Mouse (Mus musculus): ENCODE results near the gene Ndn.

- TF ChIP-seq CTCF (IDR thresholded peaks at IDR 0.05) (peak; percentile 66), EP300 (IDR thresholded peaks at IDR 0.05) (no peak)
These were observed 29.3 kb downstream of the Ndn start for GRCm38 (mm10) chr7:62375658-62376057.

Data from lung, postnatal 0 days (tissue).